Mouse (Mus musculus) G1E-ER4 (cell line): Measurements from ENCODE around the gene Fcgr3. TPM values are rescaled to one million over a fixed set of nuclear protein-coding genes. Genes with fewer than 3 reads are reported as not detected.
A peak's percentile ranks its signal among the peaks of the same experiment; 100 is the strongest.

Experiments
- GATA1 ChIP-seq: IDR thresholded peaks from one replicate; pipeline ENCODE4 v1.8.0; 2012; ENCODE audit warnings: low read length, inconsistent platforms
- polyA plus RNA-seq: library from polyadenylated mRNA; stranded (reverse); fragments of >175 nt; gene quantifications from 2 replicates; pipeline ENCODE4 v1.2.3, GENCODE M21; 2012

Fcgr3 gene
- polyA plus RNA-seq, 1 experiment: 0.04 TPM

DNA sequence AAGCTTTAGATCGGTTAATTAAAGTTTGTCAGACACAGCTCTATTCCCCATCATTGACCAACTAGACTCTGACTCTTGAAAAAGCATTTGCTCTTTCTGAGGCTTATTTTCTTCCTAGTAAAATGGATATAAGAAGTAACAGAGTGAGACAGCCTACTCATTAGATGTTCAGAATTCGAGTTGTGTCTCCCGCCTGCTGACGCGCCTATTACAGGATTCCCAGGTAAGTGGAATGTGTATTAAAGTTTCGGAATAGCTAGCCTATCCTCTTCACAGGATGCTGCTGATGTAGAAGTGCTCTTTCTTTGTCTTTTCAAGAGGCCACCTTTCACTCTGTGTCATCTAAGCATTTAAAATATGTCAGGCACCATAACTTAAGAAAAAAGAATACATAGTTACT, 25.6 kb downstream of the Fcgr3 start:
- TF ChIP-seq GATA1: no peak

DNA sequence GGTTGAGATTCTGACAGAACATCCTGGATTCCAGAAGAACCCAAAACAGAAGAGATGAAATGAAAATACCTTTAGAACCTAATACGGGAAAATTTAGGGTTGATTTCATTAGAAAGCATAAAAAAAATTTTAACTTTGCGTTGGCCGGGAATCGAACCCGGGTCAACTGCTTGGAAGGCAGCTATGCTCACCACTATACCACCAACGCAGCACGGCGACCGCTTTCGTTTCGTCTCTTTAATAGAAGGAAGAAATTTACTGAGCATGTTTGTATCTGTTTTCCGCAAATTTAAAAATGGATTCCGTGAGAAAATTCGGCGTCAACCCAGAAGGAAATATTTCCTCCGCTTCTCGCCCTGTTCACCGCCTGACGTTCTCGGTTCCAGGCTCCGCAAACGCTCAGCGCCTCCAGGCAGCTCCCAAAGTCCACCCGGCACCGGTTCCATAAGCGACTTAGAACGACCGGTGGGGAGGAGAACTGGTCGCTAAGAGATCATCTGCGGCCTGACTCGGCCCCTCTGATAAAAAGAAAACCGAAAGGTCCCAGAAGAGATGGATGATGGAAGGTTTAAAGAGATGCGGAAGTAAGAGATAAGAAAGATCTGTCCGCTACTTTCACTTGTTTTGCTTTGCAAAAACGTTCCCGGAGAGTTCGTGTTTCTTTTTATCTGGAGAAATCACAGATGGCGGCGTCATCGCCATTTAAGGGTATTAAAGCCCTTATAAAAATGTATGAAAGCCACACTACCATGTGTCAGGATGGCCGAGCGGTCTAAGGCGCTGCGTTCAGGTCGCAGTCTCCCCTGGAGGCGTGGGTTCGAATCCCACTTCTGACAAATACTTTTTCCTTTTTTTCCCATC, 26.6 kb downstream of the Fcgr3 start:
- TF ChIP-seq GATA1: peak; percentile 4

DNA sequence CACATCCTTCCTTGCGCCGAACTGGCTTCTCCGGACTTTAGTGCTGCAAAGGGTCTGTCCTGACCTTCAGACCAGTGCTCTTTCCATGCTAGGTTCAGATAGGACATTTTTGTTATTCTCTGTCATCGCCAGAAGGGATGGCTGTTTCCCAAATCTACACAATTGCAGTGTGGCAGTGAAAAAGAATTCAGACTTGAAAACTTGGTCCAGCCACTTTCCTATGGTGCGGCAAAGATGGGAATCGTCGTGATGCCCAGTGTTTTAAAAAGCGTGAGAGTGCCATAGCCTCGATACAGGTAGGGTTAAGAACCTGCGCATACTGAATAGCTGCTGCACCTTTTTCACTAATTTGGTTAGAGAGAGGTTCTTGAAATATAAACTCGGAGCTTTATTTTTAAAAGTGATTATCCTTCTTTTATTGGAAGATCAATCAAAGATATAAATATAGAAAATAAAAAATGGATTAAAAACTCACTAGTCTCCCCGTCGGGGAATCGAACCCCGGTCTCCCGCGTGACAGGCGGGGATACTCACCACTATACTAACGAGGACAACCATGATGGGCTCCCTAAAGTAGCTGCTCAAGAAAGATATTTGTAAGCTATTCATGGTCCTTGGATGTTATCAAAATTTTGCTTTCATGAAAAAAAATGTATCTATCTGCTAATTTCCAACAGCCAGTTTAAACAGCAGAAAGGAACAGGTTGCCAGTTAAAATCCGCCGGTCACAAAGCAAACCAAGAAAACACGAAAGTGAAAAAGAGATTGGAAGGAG, 28.0 kb downstream of the Fcgr3 start:
- TF ChIP-seq GATA1: no peak

DNA sequence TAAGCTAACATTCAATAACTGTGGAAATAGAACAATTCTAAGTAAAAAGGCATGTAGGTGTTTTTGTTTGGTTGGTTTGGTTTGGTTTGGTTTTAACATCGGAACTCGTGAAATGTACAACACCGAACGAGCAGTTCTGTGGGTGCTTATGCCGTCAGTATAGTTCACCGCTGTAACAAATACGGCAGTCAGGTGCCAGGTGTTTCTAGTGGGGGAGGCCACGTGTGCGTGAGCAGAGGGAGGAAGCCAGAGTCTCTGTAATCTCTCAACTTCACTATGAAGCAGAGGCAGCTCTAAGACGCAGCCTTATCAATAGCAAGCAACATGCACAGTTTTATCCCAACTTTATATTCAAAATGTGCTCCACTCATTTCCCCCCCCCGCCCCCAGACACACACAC, 29.1 kb downstream of the Fcgr3 start:
- TF ChIP-seq GATA1: no peak

GRCm38 (mm10) chr1:171034201-171034600, 30.5 kb downstream of the Fcgr3 start:
- TF ChIP-seq GATA1: peak; percentile 0

GRCm38 (mm10) chr1:171033756-171034155, 31.0 kb downstream of the Fcgr3 start:
- TF ChIP-seq GATA1: peak; percentile 17

- TF ChIP-seq GATA1: no peak
Measured at GRCm38 (mm10) chr1:171033196-171033595, 31.5 kb downstream of the Fcgr3 start.

DNA sequence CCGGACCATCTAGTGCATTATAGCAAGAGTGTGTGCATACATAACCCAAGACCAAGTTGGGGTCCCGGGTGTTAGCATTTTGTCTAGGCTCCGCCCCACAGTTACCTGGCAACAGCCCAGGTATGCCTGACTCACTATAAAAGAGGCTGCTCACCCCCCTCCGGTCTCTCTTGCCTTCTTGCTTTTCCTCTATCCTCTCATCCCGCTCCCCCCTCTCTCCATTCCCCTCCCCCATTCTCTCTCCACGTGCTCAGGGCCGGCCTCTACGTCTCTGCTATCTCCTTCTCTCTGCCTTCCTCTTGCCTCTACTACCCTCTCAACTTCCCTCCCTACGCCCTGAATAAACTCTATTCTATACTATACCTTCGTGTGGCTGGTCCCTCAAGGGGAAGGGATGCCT, 32.0 kb downstream of the Fcgr3 start:
- no peak for TF ChIP-seq GATA1

- no peak for TF ChIP-seq GATA1
Measured at GRCm38 (mm10) chr1:171031752-171032151, 33.0 kb downstream of the Fcgr3 start.

- no peak for TF ChIP-seq GATA1
Measured at GRCm38 (mm10) chr1:171019311-171019950, 45.3 kb downstream of the Fcgr3 start.

- no peak for TF ChIP-seq GATA1
Measured at GRCm38 (mm10) chr1:171018737-171019136, 46.0 kb downstream of the Fcgr3 start, which contains the start of gene Fcgr4. Gene Fcgr4, plus strand, starts transcription at chr1:171018920.

- TF ChIP-seq GATA1: no peak
Measured at GRCm38 (mm10) chr1:171017468-171018158, 47.1 kb downstream of the Fcgr3 start.

- no peak for TF ChIP-seq GATA1
Measured at GRCm38 (mm10) chr1:171016676-171017356, 47.9 kb downstream of the Fcgr3 start.

GRCm38 (mm10) chr1:171011733-171012132, 53.0 kb downstream of the Fcgr3 start:
- TF ChIP-seq GATA1: no peak

GRCm38 (mm10) chr1:171006905-171007304, 57.8 kb downstream of the Fcgr3 start:
- TF ChIP-seq GATA1: no peak
